Mouse (Mus musculus): ENCODE data around the gene Vmn1r20. TPM values are rescaled to one million over a fixed set of nuclear protein-coding genes. Genes with fewer than 3 reads are reported as not detected.
"Not testable (repeated sequence)": the region's sequence is repeated elsewhere in the genome, so short reads cannot be mapped to it uniquely, and the experiment has no call there.

The Vmn1r20 gene
- not detected for total RNA-seq (2021)
- long read RNA-seq, experiment 1, result 0 reads
- long read RNA-seq, experiment 2, result 0 reads

GRCm38 (mm10) chr6:57428630-57429029 is at the start of gene Vmn1r20:
TSS of gene Vmn1r20 (plus strand) at chr6:57428930.
- no peak for TF ChIP-seq CTCF (conservative IDR thresholded peaks at IDR 0.05)

GRCm38 (mm10) chr6:57395683-57396082 is 33.0 kb upstream of the Vmn1r20 start, which contains the start of gene Vmn1r18:
TSS of gene Vmn1r18 (minus strand) at chr6:57395783.
- no peak within 1 kb of the TSS for H3K4me3 ChIP-seq
- H3K27ac ChIP-seq, result no peak within 1 kb of the TSS
- TF ChIP-seq CTCF (conservative IDR thresholded peaks at IDR 0.05), result no peak
- DNase-seq (ENCODE audit: low spot score in 2 of 2), result no peak

More at GRCm38 (mm10) chr6:57428630-57429029, at the start of gene Vmn1r20:
- no peak for DNase-seq (ENCODE audit: low spot score in 2 of 2)
- no peak within 1 kb of the TSS for H3K27ac ChIP-seq
- no peak within 1 kb of the TSS for H3K4me3 ChIP-seq

GRCm38 (mm10) chr6:57403480-57403879 is 25.2 kb upstream of the Vmn1r20 start, which contains the start of gene Vmn1r19:
TSS of gene Vmn1r19 (plus strand) at chr6:57403780.
- not testable (repeated sequence) for H3K4me3 ChIP-seq; DNase-seq (ENCODE audit: low spot score in 2 of 2); H3K27ac ChIP-seq

GRCm38 (mm10) chr6:57431196-57431595 is 2.5 kb downstream of the Vmn1r20 start:
- Histone ChIP-seq H3K4me3 (no peak overlapping the region), H3K27ac (no peak overlapping the region)
- peak; percentile 78 for TF ChIP-seq CTCF (conservative IDR thresholded peaks at IDR 0.05)
- peak; percentile 2 to 30 for DNase-seq (ENCODE audit: low spot score in 2 of 2)

- DNase-seq (ENCODE audit: low spot score in 2 of 2); H3K4me3 ChIP-seq; H3K27ac ChIP-seq: not testable (repeated sequence)
Observed at GRCm38 (mm10) chr6:57468161-57468560, 39.4 kb downstream of the Vmn1r20 start.

Other genes starting within 250 kb of the Vmn1r20 start
- gene Vmn1r13, start 225.6 kb upstream of the Vmn1r20 start, total RNA-seq (2021), result not detected
- gene Vmn1r14, start 197.2 kb upstream of the Vmn1r20 start, total RNA-seq (2021), result not detected
- gene Vmn1r15, start 171.0 kb upstream of the Vmn1r20 start, total RNA-seq (2021), result not detected
- gene Vmn1r16, start 99.4 kb upstream of the Vmn1r20 start, total RNA-seq (2021), result not detected
- gene Vmn1r17, start 65.2 kb upstream of the Vmn1r20 start, total RNA-seq (2021), result not detected
- gene Vmn1r18, start 33.1 kb upstream of the Vmn1r20 start, total RNA-seq (2021), result under 1 TPM in 1 of 2 experiments, not detected in 1; 0.03 TPM
- gene Vmn1r19, start 25.1 kb upstream of the Vmn1r20 start, total RNA-seq (2021), result not detected
- 10 to 100 TPM; 80.3 to 83.6 TPM for gene Ppm1k, start 106.5 kb downstream of the Vmn1r20 start, total RNA-seq (2021)
- gene Herc6, start 152.1 kb downstream of the Vmn1r20 start, total RNA-seq (2021), result 1 to 10 TPM; 5.5 TPM